Mouse (Mus musculus) CH12F3 (cell line): Measurements from ENCODE around the gene Lrch1.

ENCODE experiments used
- in situ Hi-C: fragments of 300-500 bp; cut with MboI; formaldehyde crosslinking; loops from 2 replicates; pipeline ENCODE4 v1.14.3; 2020; ENCODE audit warnings: low sequenced_read_pairs

The Lrch1 gene

GRCm38 (mm10) chr14:74820180-74820813, 127.4 kb downstream of the Lrch1 start:
- in situ Hi-C loops: no loop called here

GRCm38 (mm10) chr14:74816705-74817104, 131.0 kb downstream of the Lrch1 start:
- in situ Hi-C loops: no loop called here

- in situ Hi-C loops: no loop called here
These were observed 132.6 kb downstream of the Lrch1 start for GRCm38 (mm10) chr14:74814848-74815789.

GRCm38 (mm10) chr14:74811617-74812016, 136.1 kb downstream of the Lrch1 start:
- in situ Hi-C loops: no loop called here

GRCm38 (mm10) chr14:74801961-74802360, 145.7 kb downstream of the Lrch1 start:
- in situ Hi-C loops: no loop called here

GRCm38 (mm10) chr14:74798063-74798890, 149.4 kb downstream of the Lrch1 start:
- in situ Hi-C loops: no loop called here

- in situ Hi-C loops: no loop called here
These were observed 150.2 kb downstream of the Lrch1 start for GRCm38 (mm10) chr14:74797386-74798062.

- in situ Hi-C loops: no loop called here
These were observed 152.7 kb downstream of the Lrch1 start for GRCm38 (mm10) chr14:74794931-74795330.

- in situ Hi-C loops: no loop called here
These were observed 154.9 kb downstream of the Lrch1 start for GRCm38 (mm10) chr14:74792793-74793192.

GRCm38 (mm10) chr14:74790535-74790934, 157.1 kb downstream of the Lrch1 start:
- in situ Hi-C loops: no loop called here

GRCm38 (mm10) chr14:74788766-74789165, 158.9 kb downstream of the Lrch1 start:
- in situ Hi-C loops: no loop called here

GRCm38 (mm10) chr14:74787717-74788116, 160.0 kb downstream of the Lrch1 start:
- in situ Hi-C loops: no loop called here

GRCm38 (mm10) chr14:74784243-74784934, 163.3 kb downstream of the Lrch1 start:
- in situ Hi-C loops: no loop called here

GRCm38 (mm10) chr14:74774046-74774619, 173.5 kb downstream of the Lrch1 start:
- in situ Hi-C loops: no loop called here

GRCm38 (mm10) chr14:74767892-74768291, 179.8 kb downstream of the Lrch1 start:
- in situ Hi-C loops: no loop called here

GRCm38 (mm10) chr14:74764191-74764918, 183.3 kb downstream of the Lrch1 start:
- in situ Hi-C loops: no loop called here

- in situ Hi-C loops: no loop called here
These were observed 210.8 kb downstream of the Lrch1 start for GRCm38 (mm10) chr14:74736850-74737249.

- in situ Hi-C loops: no loop called here
These were observed 212.2 kb downstream of the Lrch1 start for GRCm38 (mm10) chr14:74735471-74735870.

GRCm38 (mm10) chr14:74733397-74733796, 214.3 kb downstream of the Lrch1 start:
- in situ Hi-C loops: no loop called here
